Mouse (Mus musculus): ENCODE measurements around the gene Osbpl3. TPM values are rescaled to one million over a fixed set of nuclear protein-coding genes. Genes with fewer than 3 reads are reported as not detected.

Gene Osbpl3
- polyA plus RNA-seq (2014; fragmentation: Nextera tagmentation; extraction: Ambion mirVana) = 7.8 and 8.7 TPM in 2 replicates

GRCm38 (mm10) chr6:50455829-50456469 lies at the start of gene Osbpl3:
Gene Osbpl3, minus strand, starts transcription at chr6:50456201.
- no peaks in the 10 kb centered on the region for H3K9me3 ChIP-seq (ENCODE audit: control insufficient read depth, low read length)
- peak within 1 kb of the TSS; percentile 62 for H3K4me3 ChIP-seq (ENCODE audit: low read depth, low read length)
- peak within 1 kb of the TSS; percentile 41 for H3K27ac ChIP-seq (ENCODE audit: low read depth, low read length)
- under 1% methylated on average over 45 of the region's 45 CpGs for WGBS
- ATAC-seq (replicated peaks; ENCODE audit: low FRiP score) (peak; percentile 96), DNase-seq (ENCODE audit: low spot score) (peak; percentile 95)
- peaks cover 7% of the 10 kb centered on the region; the same call in 1 of the 2 replicates for H3K4me1 ChIP-seq (replicated peaks; ENCODE audit: control insufficient read depth, insufficient read depth, low read length)
- peak within 1 kb of the TSS; percentile 97 for H3K4me2 ChIP-seq (ENCODE audit: low read depth, low read length, severe bottlenecking)
- peak within 1 kb of the TSS; percentile 73 for H3K9ac ChIP-seq (ENCODE audit: low read length)
- H3K36me3 ChIP-seq (ENCODE audit: control insufficient read depth, insufficient read depth, low read length) = no peaks in the 10 kb centered on the region
- no peaks in the 10 kb centered on the region for H3K27me3 ChIP-seq (ENCODE audit: control insufficient read depth, insufficient read depth, low read length)

DNA sequence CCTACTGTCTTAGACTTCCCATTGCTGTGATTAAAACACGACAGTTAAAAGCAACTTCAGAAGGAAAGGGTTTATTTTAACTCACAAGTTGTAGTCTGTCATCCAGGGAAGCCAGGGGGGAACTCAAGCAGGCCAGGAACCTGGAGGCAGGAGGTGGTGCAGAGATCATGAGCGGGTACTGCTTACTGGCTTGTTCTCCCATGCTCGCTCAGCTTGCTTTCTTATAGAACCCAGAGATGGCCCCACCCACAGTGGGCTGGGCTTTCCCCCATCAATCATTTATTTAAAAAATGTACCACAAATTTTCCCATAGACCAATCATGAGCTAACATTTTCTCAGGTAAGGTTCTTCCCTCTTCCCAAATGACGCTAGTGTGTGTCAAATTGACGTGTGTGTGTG lies 49.5 kb upstream of the Osbpl3 start:
- Histone ChIP-seq H3K4me2 (ENCODE audit: low read depth, low read length, severe bottlenecking) (no peak overlapping the region), H3K27ac (ENCODE audit: low read depth, low read length) (no peak overlapping the region), H3K4me3 (ENCODE audit: low read depth, low read length) (no peak overlapping the region), H3K9me3 (ENCODE audit: control insufficient read depth, low read length) (no peaks in the 10 kb centered on the region), H3K36me3 (ENCODE audit: control insufficient read depth, insufficient read depth, low read length) (no peaks in the 10 kb centered on the region), H3K9ac (ENCODE audit: low read length) (no peak overlapping the region), H3K4me1 (replicated peaks; ENCODE audit: control insufficient read depth, insufficient read depth, low read length) (no peaks in the 10 kb centered on the region), H3K27me3 (ENCODE audit: control insufficient read depth, insufficient read depth, low read length) (no peaks in the 10 kb centered on the region)
- ATAC-seq (replicated peaks; ENCODE audit: low FRiP score) (no peak), DNase-seq (ENCODE audit: low spot score) (no peak)
- 90% methylated on average over 5 of the region's 5 CpGs for WGBS

- Histone ChIP-seq H3K9ac (ENCODE audit: low read length) (no peak overlapping the region), H3K27me3 (ENCODE audit: control insufficient read depth, insufficient read depth, low read length) (no peaks in the 10 kb centered on the region), H3K4me1 (replicated peaks; ENCODE audit: control insufficient read depth, insufficient read depth, low read length) (no peaks in the 10 kb centered on the region), H3K36me3 (ENCODE audit: control insufficient read depth, insufficient read depth, low read length) (no peaks in the 10 kb centered on the region), H3K27ac (ENCODE audit: low read depth, low read length) (no peak overlapping the region), H3K9me3 (ENCODE audit: control insufficient read depth, low read length) (no peaks in the 10 kb centered on the region), H3K4me2 (ENCODE audit: low read depth, low read length, severe bottlenecking) (no peak overlapping the region), H3K4me3 (ENCODE audit: low read depth, low read length) (no peak overlapping the region)
- DNase-seq (ENCODE audit: low spot score) (no peak), ATAC-seq (replicated peaks; ENCODE audit: low FRiP score) (no peak)
- 88% methylated on average over 5 of the region's 5 CpGs for WGBS
These were observed 48.7 kb upstream of the Osbpl3 start for GRCm38 (mm10) chr6:50504711-50505110.

DNA sequence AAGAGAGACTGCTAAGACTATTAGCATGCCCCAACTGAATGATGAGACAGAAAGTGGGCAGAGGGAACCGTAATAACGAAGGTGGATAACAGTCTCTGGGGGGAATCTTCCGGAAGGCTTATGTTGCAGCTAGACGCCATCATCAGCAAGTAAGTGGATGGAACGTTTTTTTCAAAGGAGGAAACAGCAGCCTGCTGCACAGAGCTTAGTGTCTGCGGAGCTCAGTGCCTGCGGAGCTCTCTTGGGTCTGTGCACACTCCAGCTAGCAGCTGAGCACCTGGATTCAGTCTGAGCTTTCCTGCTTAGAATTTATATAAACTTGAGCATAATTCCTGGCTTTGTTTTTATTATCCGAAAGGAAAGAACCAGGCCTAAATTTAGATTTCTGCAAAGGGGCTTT lies 47.8 kb upstream of the Osbpl3 start:
- ATAC-seq (replicated peaks; ENCODE audit: low FRiP score) (no peak), DNase-seq (ENCODE audit: low spot score) (no peak)
- Histone ChIP-seq H3K4me3 (ENCODE audit: low read depth, low read length) (no peak overlapping the region), H3K36me3 (ENCODE audit: control insufficient read depth, insufficient read depth, low read length) (no peaks in the 10 kb centered on the region), H3K9ac (ENCODE audit: low read length) (no peak overlapping the region), H3K27ac (ENCODE audit: low read depth, low read length) (no peak overlapping the region), H3K9me3 (ENCODE audit: control insufficient read depth, low read length) (no peaks in the 10 kb centered on the region), H3K27me3 (ENCODE audit: control insufficient read depth, insufficient read depth, low read length) (no peaks in the 10 kb centered on the region), H3K4me1 (replicated peaks; ENCODE audit: control insufficient read depth, insufficient read depth, low read length) (no peaks in the 10 kb centered on the region), H3K4me2 (ENCODE audit: low read depth, low read length, severe bottlenecking) (no peak overlapping the region)
- WGBS = 76% methylated on average over 8 of the region's 8 CpGs

DNA sequence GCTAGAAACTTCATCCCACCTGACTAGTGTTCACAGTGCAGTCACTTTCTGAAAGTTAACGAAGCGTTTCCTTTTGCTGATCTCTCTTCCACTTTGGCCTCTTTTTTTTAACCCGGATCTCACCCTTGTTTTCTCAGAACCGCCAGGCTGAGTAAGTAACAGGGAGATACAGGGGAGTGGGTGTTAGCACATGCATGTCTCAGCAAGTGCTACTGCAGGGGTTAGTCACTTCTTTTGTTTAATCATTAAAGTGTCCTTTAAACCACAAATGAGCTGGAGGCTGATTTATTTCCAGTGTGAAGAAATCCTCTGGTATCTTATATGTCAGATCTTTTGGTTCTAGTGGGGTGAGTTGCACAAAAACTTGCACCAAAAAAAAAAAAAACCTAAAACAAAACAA lies 47.0 kb upstream of the Osbpl3 start:
- Histone ChIP-seq H3K9ac (ENCODE audit: low read length) (no peak overlapping the region), H3K4me1 (replicated peaks; ENCODE audit: control insufficient read depth, insufficient read depth, low read length) (no peaks in the 10 kb centered on the region), H3K27ac (ENCODE audit: low read depth, low read length) (no peak overlapping the region), H3K4me3 (ENCODE audit: low read depth, low read length) (no peak overlapping the region), H3K9me3 (ENCODE audit: control insufficient read depth, low read length) (no peaks in the 10 kb centered on the region), H3K4me2 (ENCODE audit: low read depth, low read length, severe bottlenecking) (no peak overlapping the region), H3K36me3 (ENCODE audit: control insufficient read depth, insufficient read depth, low read length) (no peaks in the 10 kb centered on the region), H3K27me3 (ENCODE audit: control insufficient read depth, insufficient read depth, low read length) (no peaks in the 10 kb centered on the region)
- no peak for DNase-seq (ENCODE audit: low spot score)
- no peak for ATAC-seq (replicated peaks; ENCODE audit: low FRiP score)
- WGBS = 75% methylated on average over 4 of the region's 4 CpGs

DNA sequence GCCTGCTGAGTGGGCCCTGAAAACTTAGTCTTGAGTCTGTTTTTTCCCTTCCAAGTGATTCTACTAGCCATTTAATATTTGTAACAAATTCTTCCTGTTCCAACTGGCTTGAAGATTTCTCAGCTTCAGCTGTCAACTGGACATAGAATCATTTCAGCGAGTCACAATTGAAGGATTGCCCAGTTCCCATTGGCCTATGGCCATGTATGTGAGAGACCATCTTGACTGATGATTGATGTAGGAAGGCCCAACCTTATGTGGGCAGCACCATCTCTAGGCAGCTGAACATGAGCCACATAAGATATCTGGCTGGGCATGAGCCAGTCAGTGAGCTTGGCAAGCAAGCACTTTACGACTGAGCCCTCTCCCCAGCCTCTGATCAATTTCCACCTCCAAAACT lies 42.3 kb upstream of the Osbpl3 start:
- WGBS = 93% methylated on average over 2 of the region's 2 CpGs
- no peak for DNase-seq (ENCODE audit: low spot score)
- Histone ChIP-seq H3K4me1 (replicated peaks; ENCODE audit: control insufficient read depth, insufficient read depth, low read length) (no peaks in the 10 kb centered on the region), H3K4me3 (ENCODE audit: low read depth, low read length) (no peak overlapping the region), H3K27me3 (ENCODE audit: control insufficient read depth, insufficient read depth, low read length) (no peaks in the 10 kb centered on the region), H3K9ac (ENCODE audit: low read length) (no peak overlapping the region), H3K4me2 (ENCODE audit: low read depth, low read length, severe bottlenecking) (no peak overlapping the region), H3K36me3 (ENCODE audit: control insufficient read depth, insufficient read depth, low read length) (no peaks in the 10 kb centered on the region), H3K9me3 (ENCODE audit: control insufficient read depth, low read length) (no peaks in the 10 kb centered on the region; the same call in 1 of the 2 replicates), H3K27ac (ENCODE audit: low read depth, low read length) (no peak overlapping the region)
- ATAC-seq (replicated peaks; ENCODE audit: low FRiP score) = no peak

DNA sequence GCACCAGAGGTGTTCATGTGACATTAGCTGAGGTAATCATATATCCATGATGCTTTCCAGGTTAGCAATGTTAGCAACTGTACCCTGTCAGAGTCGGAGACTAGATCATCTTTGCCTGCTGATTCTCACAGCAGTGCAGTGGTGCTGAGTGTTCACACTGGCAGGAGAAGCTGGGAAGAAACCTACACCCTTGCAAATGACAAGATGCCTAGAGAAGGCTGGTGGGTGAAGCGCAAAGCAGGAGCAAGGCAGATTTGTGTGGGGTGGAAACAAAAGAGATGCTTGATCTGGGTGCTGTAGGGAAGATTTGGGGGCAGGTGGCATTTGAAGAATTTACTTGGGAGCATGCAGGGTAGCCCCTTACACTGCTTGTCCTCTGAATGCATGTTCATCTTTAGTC lies 34.5 kb upstream of the Osbpl3 start:
- Histone ChIP-seq H3K9me3 (ENCODE audit: control insufficient read depth, low read length) (no peaks in the 10 kb centered on the region), H3K4me2 (ENCODE audit: low read depth, low read length, severe bottlenecking) (no peak overlapping the region), H3K27me3 (ENCODE audit: control insufficient read depth, insufficient read depth, low read length) (no peaks in the 10 kb centered on the region), H3K4me3 (ENCODE audit: low read depth, low read length) (no peak overlapping the region), H3K36me3 (ENCODE audit: control insufficient read depth, insufficient read depth, low read length) (no peaks in the 10 kb centered on the region), H3K9ac (ENCODE audit: low read length) (no peak overlapping the region), H3K27ac (ENCODE audit: low read depth, low read length) (no peak overlapping the region), H3K4me1 (replicated peaks; ENCODE audit: control insufficient read depth, insufficient read depth, low read length) (no peaks in the 10 kb centered on the region)
- no peak for DNase-seq (ENCODE audit: low spot score)
- no peak for ATAC-seq (replicated peaks; ENCODE audit: low FRiP score)
- 67% methylated on average over 2 of the region's 2 CpGs for WGBS

GRCm38 (mm10) chr6:50489380-50489779 lies 33.4 kb upstream of the Osbpl3 start:
- Histone ChIP-seq H3K36me3 (ENCODE audit: control insufficient read depth, insufficient read depth, low read length) (no peaks in the 10 kb centered on the region), H3K4me1 (replicated peaks; ENCODE audit: control insufficient read depth, insufficient read depth, low read length) (no peaks in the 10 kb centered on the region), H3K9ac (ENCODE audit: low read length) (no peak overlapping the region), H3K4me2 (ENCODE audit: low read depth, low read length, severe bottlenecking) (no peak overlapping the region), H3K27ac (ENCODE audit: low read depth, low read length) (no peak overlapping the region), H3K27me3 (ENCODE audit: control insufficient read depth, insufficient read depth, low read length) (no peaks in the 10 kb centered on the region), H3K9me3 (ENCODE audit: control insufficient read depth, low read length) (no peaks in the 10 kb centered on the region), H3K4me3 (ENCODE audit: low read depth, low read length) (no peak overlapping the region)
- no peak for DNase-seq (ENCODE audit: low spot score)
- no peak for ATAC-seq (replicated peaks; ENCODE audit: low FRiP score)
- 77% methylated on average over 9 of the region's 9 CpGs for WGBS
